Mouse (Mus musculus) liver, postnatal 0 days (tissue): Measurements from ENCODE around the gene Lcn5.

Experiments
- CTCF ChIP-seq: sonication (generic); IDR thresholded peaks from 2 replicates; pipeline ENCODE4 v1.5.1; 2016; ENCODE audit warnings: antibody characterized with exemption, low read depth
- EP300 ChIP-seq: IDR thresholded peaks from 2 replicates; pipeline ENCODE4 v1.6.1; 2016; ENCODE audit warnings: antibody characterized with exemption, low read depth, mild to moderate bottlenecking

- no peak for TF ChIP-seq CTCF
- no peak for TF ChIP-seq EP300
These were observed 36.9 kb upstream of the Lcn5 start for GRCm38 (mm10) chr2:25620852-25621228.
